Mouse (Mus musculus): Measurements from ENCODE around the gene Gpr62.

Gene Gpr62

GRCm38 (mm10) chr9:106416826-106417225 is 48.9 kb downstream of the Gpr62 start:
- no peak for DNase-seq
